Mouse (Mus musculus) limb, embryonic 12.5 days (tissue): ENCODE results near the gene Orai2. TPM values are rescaled to one million over a fixed set of nuclear protein-coding genes. Genes with fewer than 3 reads are reported as not detected.
A peak's percentile ranks its signal among the peaks of the same experiment; 100 is the strongest.
"Not testable (repeated sequence)": the region's sequence is repeated elsewhere in the genome, so short reads cannot be mapped to it uniquely, and the experiment has no call there.

Source experiments
- ATAC-seq: fragments of 200-750 bp; cut with Nextera tagmentation; 2 replicates; pipeline ENCODE4 v1.8.0; 2017; ENCODE audit warnings: low read depth, moderate TSS enrichment; ENCODE audit not compliant: insufficient number of reproducible peaks, insufficient read depth, low FRiP score, low TSS enrichment
- H3K27ac ChIP-seq: fragments of 300-500 bp; sonication (generic); 2 replicates; pipeline ENCODE4 v1.5.1; 2016; ENCODE audit warnings: mild to moderate bottlenecking, moderate library complexity
- H3K27me3 ChIP-seq: fragments of 300-500 bp; sonication (generic); 2 replicates; pipeline ENCODE4 v1.6.1; 2016; ENCODE audit warnings: mild to moderate bottlenecking, moderate library complexity
- H3K36me3 ChIP-seq: fragments of 300-500 bp; sonication (generic); 2 replicates; pipeline ENCODE4 v1.6.1; 2016; ENCODE audit warnings: mild to moderate bottlenecking, moderate library complexity
- H3K4me1 ChIP-seq: fragments of 300-500 bp; sonication (generic); replicated peaks from 2 replicates; pipeline ENCODE4 v1.6.1; 2016
- H3K4me2 ChIP-seq: fragments of 300-500 bp; sonication (generic); 2 replicates; pipeline ENCODE4 v1.6.1; 2016; ENCODE audit warnings: mild to moderate bottlenecking, moderate library complexity
- H3K4me3 ChIP-seq: fragments of 300-500 bp; sonication (generic); replicated peaks from 2 replicates; pipeline ENCODE4 v1.5.1; 2016; ENCODE audit warnings: mild to moderate bottlenecking
- H3K9ac ChIP-seq: fragments of 300-500 bp; sonication (generic); replicated peaks from 2 replicates; pipeline ENCODE4 v1.6.1; 2016; ENCODE audit warnings: mild to moderate bottlenecking, moderate library complexity
- H3K9me3 ChIP-seq: fragments of 300-500 bp; sonication (generic); 2 replicates; pipeline ENCODE4 v1.6.1; 2016; ENCODE audit warnings: mild to moderate bottlenecking, moderate library complexity
- WGBS: fragments of 180-500 bp; shearing (Covaris S2); methylation state at CpG from one replicate; pipeline ENCODE4 v1.1.7; 2016; 5-methylcytosine and 5-hydroxymethylcytosine counted together
- polyA plus RNA-seq: library from polyadenylated mRNA; unstranded; fragments of >200 nt; fragmentation: Nextera tagmentation; extraction: Ambion mirVana; gene quantifications from 2 replicates; pipeline ENCODE4 v1.2.1, GENCODE M21; 2016

Gene Orai2
- polyA plus RNA-seq, 1 experiment from 2014 or later: 9.9 TPM

DNA sequence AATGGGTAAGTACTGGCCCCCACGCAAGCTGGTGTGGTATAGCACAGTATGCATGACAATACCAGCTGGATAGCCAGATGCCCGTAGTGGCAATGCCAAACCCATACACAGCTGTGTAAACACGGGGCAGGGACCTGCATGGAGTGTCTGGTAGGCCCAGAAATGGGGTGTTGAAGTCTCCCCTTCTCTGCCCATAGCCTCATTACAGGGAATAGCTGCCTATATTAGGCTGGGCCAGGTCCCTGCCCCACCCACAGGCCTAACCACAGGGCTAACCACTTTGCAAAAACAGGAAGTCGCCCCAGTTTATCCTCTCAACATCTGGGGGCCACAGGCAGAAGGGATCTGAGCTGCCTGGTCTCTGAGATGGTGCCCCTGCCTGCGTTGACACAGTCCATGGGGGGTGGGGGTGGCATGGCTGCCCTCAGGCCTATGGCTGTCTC is 21.4 kb downstream of the Orai2 start:
- H3K9ac ChIP-seq, H3K9me3 ChIP-seq, H3K4me2 ChIP-seq, ATAC-seq, H3K36me3 ChIP-seq, H3K27me3 ChIP-seq, H3K4me1 ChIP-seq, H3K27ac ChIP-seq, H3K4me3 ChIP-seq: not testable (repeated sequence)
- WGBS: 78% methylated on average over 5 of the region's 5 CpGs

DNA sequence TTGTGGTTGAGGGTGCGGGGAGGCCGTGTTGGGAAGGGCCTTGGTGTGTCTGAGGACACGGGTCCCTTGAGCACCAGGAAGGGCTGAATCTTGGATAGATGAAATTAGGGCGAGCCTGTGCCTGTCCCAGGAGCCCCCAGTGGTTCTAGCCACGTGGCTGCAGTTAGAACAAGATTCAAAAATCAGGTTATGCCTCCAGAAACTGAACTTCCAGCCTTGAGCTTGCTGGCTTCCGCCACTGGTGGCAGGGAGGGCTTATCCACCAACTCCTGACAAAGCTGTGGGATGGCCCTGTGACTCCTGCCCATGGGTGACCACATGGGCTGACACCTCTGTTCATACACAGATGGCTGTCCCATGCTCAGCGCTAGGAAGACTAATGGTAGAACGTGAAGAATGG is 22.8 kb downstream of the Orai2 start:
- H3K9me3 ChIP-seq: peaks cover 6% of the 10 kb centered on the region; the same call in 1 of the 2 replicates
- no peak for ATAC-seq
- no peaks in the 10 kb centered on the region for H3K27me3 ChIP-seq
- no peak overlapping the region for H3K27ac ChIP-seq
- no peaks in the 10 kb centered on the region for H3K36me3 ChIP-seq
- WGBS: 72% methylated on average over 8 of the region's 8 CpGs
- H3K4me2 ChIP-seq: no peak overlapping the region
- H3K4me3 ChIP-seq: no peak overlapping the region
- H3K4me1 ChIP-seq: no peaks in the 10 kb centered on the region
- H3K9ac ChIP-seq: no peak overlapping the region

DNA sequence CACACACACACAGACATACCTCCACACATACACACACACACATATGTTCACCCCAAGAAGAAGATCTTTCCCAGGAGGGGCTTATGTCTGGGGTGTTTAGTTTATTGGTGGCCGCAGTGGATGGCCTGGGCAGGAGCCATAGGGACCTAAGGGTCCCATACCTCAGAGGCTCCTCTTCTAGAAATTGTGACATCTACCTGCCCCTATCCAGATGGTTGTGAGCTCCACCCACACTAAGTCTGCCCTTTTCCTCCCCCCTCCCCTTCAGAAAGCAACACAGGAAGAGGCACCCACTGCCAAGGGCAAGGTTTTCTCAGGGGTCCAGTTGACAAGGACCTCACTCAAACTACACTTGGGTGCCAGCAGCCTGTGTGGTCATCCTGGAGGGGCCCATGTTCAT is 23.6 kb downstream of the Orai2 start:
- H3K9me3 ChIP-seq: peaks cover 9% of the 10 kb centered on the region; the same call in 1 of the 2 replicates
- H3K27ac ChIP-seq: no peak overlapping the region
- H3K4me2 ChIP-seq: no peak overlapping the region
- H3K4me3 ChIP-seq: no peak overlapping the region
- H3K36me3 ChIP-seq: peaks cover 7% of the 10 kb centered on the region
- ATAC-seq: no peak
- no peaks in the 10 kb centered on the region for H3K4me1 ChIP-seq
- H3K9ac ChIP-seq: no peak overlapping the region
- WGBS: 93% methylated on average over 1 of the region's 1 CpGs
- H3K27me3 ChIP-seq: no peaks in the 10 kb centered on the region

DNA sequence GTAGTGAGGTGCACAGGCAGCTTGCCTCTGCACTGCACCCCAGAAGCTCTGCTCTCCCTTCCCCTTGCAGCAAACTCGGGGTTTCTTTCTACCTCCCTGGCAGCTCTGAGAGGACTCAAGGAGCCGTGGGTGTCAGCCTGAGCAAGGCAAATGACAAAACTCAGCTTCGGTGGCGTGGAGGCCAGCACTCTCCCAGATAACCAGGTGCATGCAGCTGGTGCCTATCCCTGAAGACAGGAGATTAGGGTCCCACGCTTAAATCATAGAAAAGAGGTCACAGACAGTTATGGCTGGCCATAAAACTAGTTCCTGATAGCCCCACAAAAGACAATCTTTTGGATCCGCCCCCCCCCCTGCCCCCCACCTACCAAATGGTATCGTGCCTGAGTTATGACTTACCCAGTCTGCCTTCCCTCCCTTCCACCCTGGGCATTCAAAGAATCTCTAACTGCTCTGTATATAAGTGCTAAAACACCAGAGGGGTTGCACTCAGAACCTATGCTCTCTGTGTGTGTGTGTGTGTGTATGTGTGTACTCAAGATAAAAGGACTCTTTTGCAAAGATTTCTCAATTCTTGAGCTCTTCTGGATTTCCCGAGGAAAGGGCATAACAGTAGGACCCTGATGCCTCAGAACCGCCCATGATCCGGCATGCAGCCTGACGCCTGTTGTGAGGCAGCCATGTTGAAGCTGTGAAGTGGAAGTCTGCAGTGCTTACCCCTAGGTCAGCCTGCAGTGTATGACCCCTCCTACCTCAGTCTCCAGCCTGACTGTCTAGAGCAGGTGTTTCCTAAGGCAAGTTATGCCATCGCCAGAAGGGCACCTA is 25.7 kb downstream of the Orai2 start:
- Histone ChIP-seq H3K36me3 (peaks cover 27% of the 10 kb centered on the region), H3K4me2 (no peak overlapping the region), H3K9me3 (peaks cover 9% of the 10 kb centered on the region; the same call in 1 of the 2 replicates), H3K27ac (no peak overlapping the region), H3K4me1 (no peaks in the 10 kb centered on the region), H3K27me3 (no peaks in the 10 kb centered on the region), H3K4me3 (no peak overlapping the region), H3K9ac (no peak overlapping the region)
- ATAC-seq: no peak
- 62% methylated on average over 12 of the region's 12 CpGs for WGBS

DNA sequence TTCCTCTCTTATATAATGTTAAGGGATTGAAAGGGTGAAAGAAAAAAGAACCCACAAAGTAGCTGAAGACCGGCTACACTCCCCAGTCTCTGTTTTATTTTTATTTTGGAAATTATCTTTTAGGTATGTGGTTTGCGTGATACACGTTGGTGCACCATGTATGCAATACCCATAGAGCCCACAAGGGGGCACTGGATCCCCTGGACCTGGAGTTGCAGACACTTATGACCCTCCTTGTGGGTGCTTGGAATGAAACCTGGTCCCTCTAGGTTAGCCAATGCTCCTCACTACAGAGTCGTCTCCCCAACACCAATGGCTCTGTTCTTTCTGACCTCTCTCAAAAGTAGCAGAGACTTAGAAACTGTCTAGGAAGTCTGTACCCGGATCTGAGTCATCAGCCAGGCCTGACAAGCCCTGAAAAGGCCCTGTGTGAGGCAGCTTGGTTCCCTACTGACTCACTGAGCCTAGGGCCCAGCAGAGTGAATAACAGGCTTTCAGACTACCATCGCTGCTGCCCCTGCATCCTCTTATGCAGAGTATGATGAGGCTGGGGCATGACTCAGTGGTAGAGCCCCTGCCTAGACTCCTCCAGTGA is 27.3 kb downstream of the Orai2 start:
- Histone ChIP-seq H3K4me3 (no peak overlapping the region), H3K9ac (no peak overlapping the region), H3K4me2 (no peak overlapping the region), H3K9me3 (peaks cover 9% of the 10 kb centered on the region; the same call in 1 of the 2 replicates), H3K27ac (no peak overlapping the region), H3K27me3 (no peaks in the 10 kb centered on the region), H3K4me1 (no peaks in the 10 kb centered on the region), H3K36me3 (peaks cover 42% of the 10 kb centered on the region)
- 89% methylated on average over 6 of the region's 6 CpGs for WGBS
- no peak for ATAC-seq

DNA sequence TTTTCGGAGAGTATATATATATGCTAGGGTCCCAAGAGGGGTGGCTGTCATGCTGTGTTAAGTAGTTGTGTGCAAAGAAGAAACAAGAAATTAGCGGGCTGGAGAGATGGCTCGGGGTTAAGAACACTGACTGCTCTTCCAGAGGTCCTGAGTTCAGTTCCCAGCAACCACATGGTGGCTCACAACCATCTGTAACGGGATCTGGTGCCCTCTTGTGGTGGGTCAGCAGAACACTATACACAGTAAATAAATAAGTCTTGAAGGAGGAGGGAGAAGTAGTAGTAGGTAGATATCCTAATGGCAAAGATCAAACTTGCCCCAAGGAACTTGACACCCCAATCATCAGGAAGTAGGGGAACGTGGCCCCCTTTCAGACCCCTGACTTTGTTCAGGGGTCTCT is 27.8 kb downstream of the Orai2 start:
- Histone ChIP-seq H3K4me2 (no peak overlapping the region), H3K27ac (no peak overlapping the region), H3K36me3 (peaks cover 46% of the 10 kb centered on the region), H3K27me3 (no peaks in the 10 kb centered on the region), H3K9ac (no peak overlapping the region), H3K4me3 (no peak overlapping the region), H3K4me1 (no peaks in the 10 kb centered on the region), H3K9me3 (peaks cover 9% of the 10 kb centered on the region; the same call in 1 of the 2 replicates)
- 83% methylated on average over 5 of the region's 5 CpGs for WGBS
- no peak for ATAC-seq

DNA sequence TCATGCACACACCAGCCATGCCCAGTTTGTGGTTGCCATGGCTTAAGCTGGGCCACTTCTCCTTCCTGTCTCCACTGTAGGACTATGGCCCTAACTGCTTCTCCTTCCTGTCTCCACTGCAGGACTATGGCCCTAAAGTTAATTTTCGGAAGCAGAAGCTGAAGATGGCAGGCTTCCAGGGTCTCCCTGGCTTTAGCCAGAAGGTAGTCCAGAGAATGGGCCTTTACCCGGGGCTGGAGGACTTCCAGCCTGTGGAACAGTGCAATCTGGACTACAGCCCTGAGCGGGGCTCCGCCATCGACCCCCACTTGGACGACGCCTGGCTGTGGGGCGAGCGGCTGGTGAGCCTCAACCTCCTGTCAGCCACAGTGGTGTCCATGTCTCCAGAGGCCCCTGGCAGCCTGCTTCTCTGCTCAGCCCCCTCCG is 30.4 kb downstream of the Orai2 start:
- ATAC-seq: no peak
- Histone ChIP-seq H3K4me2 (no peak overlapping the region), H3K27ac (no peak overlapping the region), H3K4me3 (no peak overlapping the region), H3K4me1 (peaks cover 11% of the 10 kb centered on the region), H3K27me3 (no peaks in the 10 kb centered on the region), H3K36me3 (peaks cover 46% of the 10 kb centered on the region), H3K9me3 (peaks cover 9% of the 10 kb centered on the region; the same call in 1 of the 2 replicates), H3K9ac (no peak overlapping the region)
- 95% methylated on average over 10 of the region's 10 CpGs for WGBS

DNA sequence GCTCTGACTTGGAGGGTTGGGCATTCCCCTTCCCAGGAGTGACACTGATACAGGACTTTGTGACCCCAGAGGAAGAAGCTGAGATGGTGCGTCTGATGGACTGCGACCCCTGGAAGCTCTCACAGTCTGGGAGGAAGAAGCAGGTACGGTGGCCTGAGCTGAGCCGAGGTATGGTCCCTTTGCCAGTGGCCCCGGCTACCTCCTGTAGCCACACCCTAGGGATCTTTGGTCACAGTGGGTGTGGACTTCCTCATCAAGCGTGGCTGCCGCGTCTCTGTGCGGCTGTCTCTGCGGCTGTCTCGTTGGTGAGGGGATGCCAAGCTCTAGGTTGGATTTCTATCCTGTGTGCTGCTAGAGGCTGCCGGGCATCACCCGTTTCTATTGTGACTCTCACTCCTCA is 31.1 kb downstream of the Orai2 start:
- H3K4me1 ChIP-seq: peaks cover 18% of the 10 kb centered on the region
- no peak overlapping the region for H3K4me3 ChIP-seq
- no peaks in the 10 kb centered on the region for H3K27me3 ChIP-seq
- WGBS: 94% methylated on average over 13 of the region's 13 CpGs
- no peak overlapping the region for H3K4me2 ChIP-seq
- H3K27ac ChIP-seq: no peak overlapping the region
- H3K9ac ChIP-seq: no peak overlapping the region
- no peak for ATAC-seq
- H3K36me3 ChIP-seq: peaks cover 46% of the 10 kb centered on the region
- H3K9me3 ChIP-seq: peaks cover 9% of the 10 kb centered on the region; the same call in 1 of the 2 replicates

DNA sequence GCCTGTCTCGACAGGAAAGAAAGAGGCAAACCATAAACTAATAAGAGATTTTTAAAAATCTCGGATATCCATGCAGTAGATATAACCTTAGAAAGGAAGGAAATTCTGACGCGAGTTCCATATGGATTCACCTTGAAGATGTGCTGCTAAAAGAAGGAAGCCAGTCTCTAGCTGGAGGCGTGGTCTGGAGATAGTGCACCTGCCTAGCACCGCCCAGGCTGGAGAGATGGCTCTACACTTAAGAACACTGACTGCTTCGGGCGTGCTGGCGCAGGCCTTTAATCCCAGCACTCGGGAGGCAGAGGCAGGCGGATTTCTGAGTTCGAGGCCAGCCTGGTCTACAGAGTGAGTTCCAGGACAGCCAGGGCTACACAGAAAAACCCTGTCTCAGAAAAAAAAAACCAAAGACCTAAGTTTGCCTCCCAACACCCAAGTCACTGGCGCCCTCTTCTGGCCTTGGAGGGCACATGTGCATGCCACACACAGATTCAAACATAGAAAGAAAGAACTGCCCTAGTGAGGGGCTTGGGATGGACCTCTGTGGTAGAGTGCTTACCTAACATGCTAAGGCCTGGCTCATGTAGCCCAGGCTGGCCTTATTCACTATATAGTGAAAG is 32.7 kb downstream of the Orai2 start:
- Histone ChIP-seq H3K27me3 (no peaks in the 10 kb centered on the region), H3K9me3 (0 out of 2 replicates have a peak, but pooled peaks cover 4% of the 10 kb centered on the region), H3K27ac (no peak overlapping the region), H3K36me3 (peaks cover 58% of the 10 kb centered on the region), H3K4me3 (0 out of 2 replicates have a peak overlapping the region, but pooled peaks have one; percentile 64), H3K9ac (no peak overlapping the region), H3K4me2 (no peak overlapping the region), H3K4me1 (peaks cover 18% of the 10 kb centered on the region)
- no peak for ATAC-seq
- WGBS: 76% methylated on average over 13 of the region's 13 CpGs

DNA sequence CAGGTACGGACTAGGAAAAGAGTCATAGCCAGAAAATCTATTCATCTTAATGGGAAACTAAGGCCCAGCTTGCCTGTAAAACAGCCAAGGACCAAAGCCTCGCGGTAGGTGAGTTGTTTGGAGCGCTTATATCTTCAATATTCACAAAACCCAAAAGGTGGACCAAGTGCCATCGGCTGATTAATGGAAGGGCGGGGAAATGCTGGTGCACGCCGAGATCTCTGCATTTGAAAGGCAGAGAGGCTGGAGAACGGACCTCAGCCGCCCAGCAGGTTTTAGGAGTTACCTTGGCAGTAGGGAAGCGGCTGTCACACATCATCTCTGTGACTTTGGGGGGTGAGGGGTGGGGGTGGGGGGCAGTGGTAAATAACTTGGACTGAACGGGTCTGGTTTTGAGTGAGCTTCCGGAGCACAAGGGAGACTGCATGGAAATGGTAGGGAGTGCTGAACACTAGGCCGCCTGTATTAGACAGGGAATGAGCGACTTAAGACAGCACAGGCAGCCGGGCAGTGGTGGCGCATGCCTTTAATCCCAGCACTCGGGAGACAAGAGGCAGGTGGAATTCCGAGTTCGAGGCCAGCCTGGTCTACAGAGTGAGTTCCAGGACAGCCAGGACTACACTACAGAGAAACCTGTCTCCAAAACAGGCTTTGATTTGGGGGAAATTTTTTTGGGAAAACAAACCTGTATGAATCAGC is 34.1 kb downstream of the Orai2 start:
- H3K9ac ChIP-seq: peak overlapping the region; percentile 81
- H3K9me3 ChIP-seq: no peaks in the 10 kb centered on the region
- H3K27me3 ChIP-seq: no peaks in the 10 kb centered on the region
- WGBS: 12% methylated on average over 20 of the region's 20 CpGs
- peaks cover 60% of the 10 kb centered on the region for H3K36me3 ChIP-seq
- no peak overlapping the region for H3K27ac ChIP-seq
- H3K4me3 ChIP-seq: peak overlapping the region; percentile 64
- no peak for ATAC-seq
- H3K4me2 ChIP-seq: peak overlapping the region; percentile 76
- H3K4me1 ChIP-seq: peaks cover 18% of the 10 kb centered on the region
